Mouse (Mus musculus) stomach, embryonic 14.5 days (tissue): ENCODE measurements at regions not wholly inside any gene's neighbourhood (a gene's known extent, or its start where the extent isn't known, plus 50 kb on each side); places are given as distances from the start of the nearest gene placed in this dataset.

Experiments
- ATAC-seq: fragments of 200-750 bp; cut with Nextera tagmentation; 2 replicates; pipeline ENCODE4 v1.8.0; 2017; ENCODE audit warnings: low read depth, moderate TSS enrichment; ENCODE audit not compliant: insufficient number of reproducible peaks, insufficient read depth, low FRiP score
- H3K27ac ChIP-seq: fragments of 300-500 bp; sonication (generic); 2 replicates; pipeline ENCODE4 v1.5.1; 2014; ENCODE audit warnings: mild to moderate bottlenecking, low read length, moderate library complexity, mixed read lengths
- H3K27me3 ChIP-seq: fragments of 300-500 bp; sonication (generic); 2 replicates; pipeline ENCODE4 v1.6.1; 2014; ENCODE audit warnings: low read length, control low read depth, mixed read lengths; ENCODE audit not compliant: control insufficient read depth, insufficient read depth
- H3K36me3 ChIP-seq: fragments of 300-500 bp; sonication (generic); 2 replicates; pipeline ENCODE4 v1.6.1; 2014; ENCODE audit warnings: mild to moderate bottlenecking, control low read depth, low read length, moderate library complexity, mixed read lengths; ENCODE audit not compliant: control insufficient read depth, insufficient read depth
- H3K4me1 ChIP-seq: fragments of 300-500 bp; sonication (generic); 2 replicates; pipeline ENCODE4 v1.6.1; 2014; ENCODE audit warnings: low read length, control low read depth, mixed read lengths; ENCODE audit not compliant: control insufficient read depth, insufficient read depth
- H3K4me2 ChIP-seq: fragments of 300-500 bp; sonication (generic); replicated peaks from 2 replicates; pipeline ENCODE4 v1.6.1; 2014; ENCODE audit warnings: low read depth, low read length, control low read depth
- H3K4me3 ChIP-seq: fragments of 300-500 bp; sonication (generic); 2 replicates; pipeline ENCODE4 v1.5.1; 2014; ENCODE audit warnings: low read depth, low read length, control low read depth
- H3K9ac ChIP-seq: fragments of 300-500 bp; sonication (generic); replicated peaks from 2 replicates; pipeline ENCODE4 v1.6.1; 2014; ENCODE audit warnings: low read depth, mild to moderate bottlenecking, control low read depth, low read length, moderate library complexity, mixed read lengths
- H3K9me3 ChIP-seq: fragments of 300-500 bp; sonication (generic); 2 replicates; pipeline ENCODE4 v1.6.1; 2016; ENCODE audit warnings: low read depth, low read length, control low read depth; ENCODE audit not compliant: control insufficient read depth
- WGBS: fragments of 180-500 bp; shearing (Covaris S2); extraction: QIAGEN DNeasy Blood & Tissue Kit; methylation state at CpG from one replicate; pipeline ENCODE4 v1.1.7; 2014; 5-methylcytosine and 5-hydroxymethylcytosine counted together

DNA sequence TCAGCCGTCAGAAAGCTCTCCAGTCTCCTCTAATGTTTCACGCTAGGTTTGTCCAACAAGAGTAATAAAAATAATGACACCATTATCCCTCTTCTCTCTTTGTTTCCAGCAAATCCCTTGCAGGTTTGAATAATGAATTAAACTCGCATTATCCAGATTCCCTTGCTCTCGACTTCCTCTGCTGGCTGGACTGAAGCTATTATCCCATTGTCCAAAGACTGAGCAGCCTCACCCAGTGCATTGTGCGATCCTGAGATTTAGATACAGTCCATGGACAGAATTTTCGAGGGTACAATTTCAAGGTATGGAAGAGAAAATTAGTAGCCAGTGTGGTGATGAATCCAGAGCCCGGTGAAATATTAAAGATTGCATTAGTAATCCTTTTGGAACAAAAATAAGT lies 270.3 kb downstream of the En1 start:
- no peaks in the 10 kb centered on the region for H3K9me3 ChIP-seq
- no peaks in the 10 kb centered on the region for H3K4me1 ChIP-seq
- no peak for ATAC-seq
- H3K4me3 ChIP-seq = no peak overlapping the region
- no peak overlapping the region for H3K4me2 ChIP-seq
- no peaks in the 10 kb centered on the region for H3K36me3 ChIP-seq
- 70% methylated on average over 7 of the region's 7 CpGs for WGBS
- H3K27ac ChIP-seq = no peak overlapping the region
- H3K27me3 ChIP-seq = no peaks in the 10 kb centered on the region
- no peak overlapping the region for H3K9ac ChIP-seq

DNA sequence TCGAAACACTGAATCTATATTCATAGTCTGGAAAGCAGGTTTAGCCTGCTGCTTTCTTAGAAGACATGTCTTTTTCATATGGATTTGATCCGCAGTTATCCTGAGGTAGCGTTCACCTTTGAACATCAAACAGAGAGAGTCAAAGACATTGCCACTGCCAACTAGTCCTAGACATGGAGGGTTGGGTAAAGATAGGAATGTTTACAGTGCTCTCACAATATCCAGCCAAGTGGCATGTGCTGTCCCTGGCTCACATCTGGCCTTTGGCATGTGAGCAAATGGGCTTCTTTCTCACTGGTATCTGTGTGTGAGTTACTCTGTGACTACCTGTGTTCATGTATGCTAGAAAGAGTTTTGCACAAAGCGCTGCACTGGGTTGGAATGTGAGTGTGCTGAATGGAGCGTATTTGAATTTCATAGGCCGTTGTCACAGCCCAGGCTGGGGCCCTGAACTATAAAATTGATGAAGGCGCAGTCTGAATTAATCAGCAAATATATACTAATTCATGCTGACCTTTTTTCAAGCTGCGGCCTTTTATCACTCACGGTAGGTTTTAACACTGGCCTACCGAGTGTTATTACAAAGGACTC lies 280.8 kb downstream of the En1 start:
- no peak overlapping the region for H3K27ac ChIP-seq
- H3K9ac ChIP-seq = no peak overlapping the region
- ATAC-seq = no peak
- no peaks in the 10 kb centered on the region for H3K9me3 ChIP-seq
- WGBS = 87% methylated on average over 10 of the region's 10 CpGs
- H3K27me3 ChIP-seq = no peaks in the 10 kb centered on the region
- H3K4me3 ChIP-seq = no peak overlapping the region
- H3K4me2 ChIP-seq = no peak overlapping the region
- no peaks in the 10 kb centered on the region for H3K36me3 ChIP-seq
- H3K4me1 ChIP-seq = no peaks in the 10 kb centered on the region

DNA sequence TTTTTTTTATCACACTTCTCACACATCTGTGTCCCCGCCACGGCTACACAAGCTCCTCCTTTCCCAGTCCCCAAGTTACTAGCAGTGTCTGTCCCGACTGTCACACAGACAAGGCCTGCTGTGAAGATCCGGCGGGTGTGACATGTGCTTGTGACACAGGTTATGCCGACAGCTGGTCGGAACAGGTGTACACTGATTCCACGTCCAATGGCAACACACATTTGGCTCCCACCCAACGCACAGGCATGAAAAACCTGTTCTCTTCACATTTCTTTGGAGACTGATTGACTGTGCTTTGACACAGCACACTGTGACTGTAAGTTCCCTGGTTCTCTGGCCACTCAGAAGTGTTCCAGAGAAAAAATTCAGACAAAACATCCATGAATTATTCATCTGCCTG lies 281.4 kb downstream of the En1 start:
- Histone ChIP-seq H3K9ac (no peak overlapping the region), H3K9me3 (no peaks in the 10 kb centered on the region), H3K4me3 (no peak overlapping the region), H3K27ac (no peak overlapping the region), H3K36me3 (no peaks in the 10 kb centered on the region), H3K4me1 (no peaks in the 10 kb centered on the region), H3K27me3 (no peaks in the 10 kb centered on the region), H3K4me2 (no peak overlapping the region)
- ATAC-seq = no peak
- WGBS = 70% methylated on average over 9 of the region's 9 CpGs

DNA sequence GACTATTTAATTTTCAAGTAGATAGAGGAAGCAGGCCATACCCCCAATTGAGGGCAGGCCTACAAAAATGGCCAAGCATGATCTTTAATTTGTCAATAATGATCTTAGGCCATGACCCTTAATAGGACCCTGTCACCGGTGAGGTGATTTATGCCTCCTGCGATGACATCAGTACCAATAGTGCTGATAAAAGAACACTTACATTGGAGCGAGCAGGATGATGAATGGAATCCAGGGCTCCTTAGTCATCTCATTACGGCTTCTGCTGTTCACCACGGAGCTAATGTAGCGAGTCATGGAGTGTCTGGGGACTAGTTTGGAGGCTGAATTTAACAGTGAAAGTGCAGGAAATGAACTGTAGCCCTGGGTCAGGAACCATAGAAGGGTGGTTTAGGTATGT lies 308.6 kb downstream of the En1 start:
- H3K36me3 ChIP-seq = no peaks in the 10 kb centered on the region
- no peaks in the 10 kb centered on the region for H3K9me3 ChIP-seq

DNA sequence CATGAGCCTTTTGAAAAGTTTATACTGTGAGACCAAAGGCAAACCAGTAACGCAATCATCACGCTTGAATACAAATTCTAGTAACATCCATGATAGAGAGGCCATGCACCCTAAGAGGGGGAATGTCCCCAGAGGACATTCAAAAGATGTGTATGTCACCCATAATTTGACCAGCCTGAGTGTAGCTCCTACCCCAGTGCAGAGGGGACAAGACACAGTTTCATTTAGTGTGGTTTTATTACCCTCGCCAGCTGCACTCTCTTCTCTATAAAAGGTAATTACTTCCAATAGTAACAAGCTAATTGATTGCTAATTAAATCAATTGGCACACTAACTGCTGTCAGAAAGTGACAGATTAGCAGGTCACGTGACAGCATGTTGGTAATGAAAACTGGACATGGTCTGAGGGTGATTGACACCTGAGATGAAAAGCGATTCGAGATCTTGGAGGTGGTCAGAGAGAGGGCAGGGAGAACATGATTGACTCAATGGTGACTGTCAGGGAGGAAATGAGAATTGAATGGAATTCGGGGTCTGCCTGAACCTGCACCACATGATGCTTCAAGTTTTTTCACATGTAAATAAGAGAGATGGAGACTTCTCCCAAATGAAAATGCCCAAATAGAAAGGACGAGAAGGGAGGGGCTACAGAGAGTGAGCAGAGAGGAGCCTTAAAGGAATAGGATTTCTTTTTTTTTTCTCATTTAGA lies 309.9 kb downstream of the En1 start:
- Histone ChIP-seq H3K4me2 (no peak overlapping the region), H3K4me3 (no peak overlapping the region), H3K27ac (no peak overlapping the region), H3K27me3 (no peaks in the 10 kb centered on the region), H3K36me3 (no peaks in the 10 kb centered on the region), H3K9ac (no peak overlapping the region), H3K4me1 (no peaks in the 10 kb centered on the region), H3K9me3 (no peaks in the 10 kb centered on the region)
- 68% methylated on average over 8 of the region's 8 CpGs for WGBS
- no peak for ATAC-seq

More for the DNA sequence above, 308.6 kb downstream of the En1 start:
- Histone ChIP-seq H3K27ac (no peak overlapping the region), H3K27me3 (no peaks in the 10 kb centered on the region), H3K9ac (no peak overlapping the region), H3K4me3 (no peak overlapping the region), H3K4me2 (no peak overlapping the region), H3K4me1 (no peaks in the 10 kb centered on the region)
- no peak for ATAC-seq
- WGBS = 32% methylated on average over 6 of the region's 6 CpGs

DNA sequence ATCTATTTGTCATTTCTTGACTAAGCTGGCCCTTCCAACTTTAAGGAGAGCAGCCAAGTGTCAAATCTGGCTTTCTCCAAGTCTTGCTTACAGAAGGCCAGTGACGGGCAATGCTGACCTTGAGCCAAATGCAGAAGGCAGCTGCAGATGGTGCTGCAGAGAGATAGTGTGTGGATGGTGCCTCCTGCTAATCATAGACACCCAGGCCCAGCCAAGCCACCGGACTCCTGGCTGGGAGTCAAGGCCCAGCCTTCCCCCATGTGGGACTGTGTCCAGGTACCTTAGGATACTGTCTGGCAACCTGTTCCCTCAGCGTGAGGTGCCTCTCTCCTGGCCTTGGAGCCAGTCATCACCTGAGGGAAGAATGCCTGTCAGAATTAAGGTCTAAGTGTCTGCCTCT lies 319.3 kb downstream of the En1 start:
- 76% methylated on average over 3 of the region's 3 CpGs for WGBS

DNA sequence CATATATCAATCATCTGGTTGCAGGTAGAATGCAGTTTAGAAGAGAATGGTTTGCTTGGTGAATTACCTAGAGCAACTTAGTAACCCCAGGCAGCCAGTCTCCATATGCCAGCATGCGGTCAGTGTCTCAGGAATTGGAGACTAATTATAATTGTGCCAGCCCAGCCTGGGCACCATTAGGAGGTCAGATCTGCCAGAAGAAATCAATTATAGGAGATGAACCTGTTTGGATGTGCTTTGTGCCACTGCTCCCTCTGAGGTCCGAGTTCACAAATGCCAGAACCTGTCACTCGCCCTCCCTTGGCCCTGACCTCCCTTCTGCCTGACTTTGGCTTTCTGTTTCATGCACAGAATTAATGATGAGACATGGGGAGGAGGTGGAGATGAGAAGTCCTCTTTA lies 323.1 kb downstream of the En1 start:
- Histone ChIP-seq H3K9me3 (no peaks in the 10 kb centered on the region), H3K36me3 (no peaks in the 10 kb centered on the region), H3K4me1 (no peaks in the 10 kb centered on the region), H3K27ac (no peak overlapping the region), H3K27me3 (no peaks in the 10 kb centered on the region), H3K4me3 (no peak overlapping the region), H3K4me2 (no peak overlapping the region), H3K9ac (no peak overlapping the region)
- WGBS = 79% methylated on average over 3 of the region's 3 CpGs
- no peak for ATAC-seq

More for the DNA sequence above, 319.3 kb downstream of the En1 start:
- Histone ChIP-seq H3K9ac (no peak overlapping the region), H3K27ac (no peak overlapping the region), H3K36me3 (no peaks in the 10 kb centered on the region), H3K4me3 (no peak overlapping the region), H3K27me3 (no peaks in the 10 kb centered on the region), H3K4me1 (no peaks in the 10 kb centered on the region), H3K9me3 (no peaks in the 10 kb centered on the region), H3K4me2 (no peak overlapping the region)
- no peak for ATAC-seq

DNA sequence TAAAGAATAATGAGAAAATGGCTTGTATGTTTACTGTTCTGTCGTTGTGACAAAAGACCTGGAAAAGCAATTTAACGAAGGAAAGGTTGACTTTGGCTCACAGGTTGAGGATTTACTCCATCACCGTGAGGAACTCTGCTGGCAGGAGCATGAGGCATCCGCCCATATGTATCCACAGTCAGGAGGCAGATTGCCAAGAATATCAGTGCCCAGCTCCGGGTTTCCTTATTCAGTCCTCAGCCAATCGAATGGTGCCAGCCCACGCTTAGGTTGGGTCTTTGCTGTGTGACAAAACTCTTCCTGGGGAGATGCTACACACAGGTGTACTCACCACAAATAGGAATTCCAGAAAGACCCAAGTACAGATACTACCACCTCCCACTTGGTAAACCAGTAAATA lies 327.9 kb downstream of the En1 start:
- no peak overlapping the region for H3K4me3 ChIP-seq
- no peaks in the 10 kb centered on the region for H3K36me3 ChIP-seq
- no peak overlapping the region for H3K4me2 ChIP-seq
- ATAC-seq = no peak
- H3K27me3 ChIP-seq = no peaks in the 10 kb centered on the region
- H3K9me3 ChIP-seq = no peaks in the 10 kb centered on the region
- H3K4me1 ChIP-seq = no peaks in the 10 kb centered on the region
- H3K27ac ChIP-seq = no peak overlapping the region
- no peak overlapping the region for H3K9ac ChIP-seq
- 64% methylated on average over 7 of the region's 7 CpGs for WGBS

DNA sequence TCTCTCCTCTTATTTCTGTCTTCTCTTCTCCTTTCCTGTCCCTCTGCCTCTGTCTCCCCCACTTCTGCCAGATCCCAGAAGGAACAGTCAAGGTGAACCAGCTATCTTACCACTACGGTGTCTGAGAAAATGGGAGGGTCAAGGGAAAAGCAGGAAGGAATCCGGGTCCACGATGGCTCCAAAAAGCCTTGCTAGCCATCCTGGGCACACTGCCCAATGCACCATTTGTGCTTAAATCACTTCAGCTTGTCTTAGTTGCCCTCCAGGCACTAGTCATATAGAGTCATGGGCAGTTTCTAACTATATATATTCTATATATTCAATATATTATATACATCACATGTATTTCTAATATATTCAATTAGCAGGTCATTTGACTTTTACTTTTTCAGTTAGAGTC lies 333.1 kb downstream of the En1 start:
- H3K36me3 ChIP-seq = no peaks in the 10 kb centered on the region
- no peak overlapping the region for H3K9ac ChIP-seq
- no peaks in the 10 kb centered on the region for H3K27me3 ChIP-seq
- no peak overlapping the region for H3K4me3 ChIP-seq
- H3K4me1 ChIP-seq = no peaks in the 10 kb centered on the region
- WGBS = 85% methylated on average over 3 of the region's 3 CpGs
- no peak overlapping the region for H3K4me2 ChIP-seq
- ATAC-seq = no peak
- no peaks in the 10 kb centered on the region for H3K9me3 ChIP-seq
- no peak overlapping the region for H3K27ac ChIP-seq
